Mouse (Mus musculus) kidney, adult 2 months (tissue): ENCODE measurements around the gene Cxcl17. TPM values are rescaled to one million over a fixed set of nuclear protein-coding genes. Genes with fewer than 3 reads are reported as not detected.
A peak's percentile ranks its signal among the peaks of the same experiment; 100 is the strongest.

ENCODE experiments used
- DNase-seq: peaks from one replicate; pipeline ENCODE4 v3.0.0; 2021
- H3K27ac ChIP-seq: fragments of 200-500 bp; 2 replicates; pipeline ENCODE4 v1.5.1; 2012; ENCODE audit warnings: low read depth, low read length, control low read depth, inconsistent platforms; ENCODE audit not compliant: insufficient read depth
- H3K27me3 ChIP-seq: fragments of 200-500 bp; replicated peaks from 2 replicates; pipeline ENCODE4 v1.6.1; 2012; ENCODE audit warnings: mild to moderate bottlenecking, moderate library complexity, low read length, inconsistent platforms; ENCODE audit not compliant: control insufficient read depth, insufficient read depth
- H3K36me3 ChIP-seq: fragments of 200-500 bp; 2 replicates; pipeline ENCODE4 v1.6.1; 2012; ENCODE audit warnings: mild to moderate bottlenecking, moderate library complexity, low read length, inconsistent platforms; ENCODE audit not compliant: control insufficient read depth, insufficient read depth
- H3K4me1 ChIP-seq: fragments of 200-500 bp; 2 replicates; pipeline ENCODE4 v1.6.1; 2011; ENCODE audit warnings: low read length; ENCODE audit not compliant: control insufficient read depth, insufficient read depth
- H3K4me3 ChIP-seq: fragments of 200-500 bp; 2 replicates; pipeline ENCODE4 v1.5.1; 2011; ENCODE audit warnings: mild to moderate bottlenecking, low read depth, low read length, control low read depth; ENCODE audit not compliant: insufficient read depth
- CTCF ChIP-seq: fragments of 200-500 bp; conservative IDR thresholded peaks from 2 replicates; pipeline ENCODE4 v1.5.1; 2011; ENCODE audit warnings: low read depth, mild to moderate bottlenecking, control low read depth, low read length, moderate library complexity, mixed read lengths; ENCODE audit not compliant: insufficient read depth, insufficient read length
- POLR2A ChIP-seq: fragments of 200-500 bp; IDR thresholded peaks from one replicate; pipeline ENCODE4 v1.6.1; 2011; ENCODE audit warnings: low read depth, low read length, control low read depth
- WGBS: fragments of 180-500 bp; shearing (Covaris S2); methylation state at CpG from one replicate; pipeline ENCODE4 v1.1.7; 2018; 5-methylcytosine and 5-hydroxymethylcytosine counted together
- polyA plus RNA-seq: library from polyadenylated mRNA; depleted of rRNA; stranded (reverse); fragments of >200 nt; gene quantifications from 2 replicates; pipeline ENCODE4 v1.2.3, GENCODE M21; 2012

The Cxcl17 gene
- polyA plus RNA-seq, 1 experiment = 0.11 TPM

DNA sequence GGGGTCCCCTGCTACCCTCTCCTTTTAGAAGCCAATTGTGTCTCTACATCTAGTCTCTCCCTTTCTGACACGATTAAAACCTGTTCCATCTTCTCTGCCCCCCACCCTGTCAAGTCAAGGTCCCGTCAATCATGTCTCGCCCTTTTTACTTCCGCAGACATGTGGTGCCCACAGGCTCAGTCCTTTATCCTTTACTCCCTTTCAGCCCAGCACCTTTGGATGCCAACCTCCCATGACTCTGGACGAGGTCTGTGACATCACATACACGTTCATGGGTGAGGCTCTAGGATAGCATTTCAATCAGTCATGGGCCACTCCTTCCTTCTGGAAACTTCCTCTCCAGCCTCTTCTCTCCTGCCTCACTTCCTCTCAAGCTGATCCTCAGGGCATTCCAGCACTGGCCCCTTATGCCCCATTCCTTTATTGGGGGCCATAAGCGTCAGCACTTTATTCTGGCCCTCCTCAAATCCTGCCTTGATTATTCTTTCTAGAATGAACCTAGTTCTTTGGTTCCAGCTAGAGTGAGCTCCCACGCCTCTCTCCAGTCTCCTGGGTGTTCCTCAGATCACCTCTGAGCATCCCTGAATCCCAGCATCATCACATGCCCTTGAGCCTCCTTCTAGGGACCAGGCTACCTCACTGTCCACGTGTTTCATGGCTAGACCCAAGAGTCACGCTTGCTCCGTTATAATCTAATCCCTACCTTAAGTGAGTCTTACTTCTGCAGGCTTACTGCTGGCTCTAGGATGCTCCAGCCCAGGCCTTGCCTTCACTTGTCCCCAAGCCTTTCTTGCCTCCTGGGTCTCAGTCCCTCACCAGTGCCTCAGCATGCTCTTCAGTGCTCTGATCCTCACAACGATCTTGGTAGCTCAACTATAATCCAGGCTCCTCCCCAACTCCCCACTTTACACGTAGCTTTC lies 34.2 kb downstream of the Cxcl17 start:
- WGBS = 86% methylated on average over 13 of the region's 13 CpGs
- no peak overlapping the region for H3K4me3 ChIP-seq
- DNase-seq = no peak
- TF ChIP-seq CTCF = no peak
- H3K4me1 ChIP-seq = no peaks in the 10 kb centered on the region; the same call in 1 of the 2 replicates
- no peak overlapping the region for H3K27ac ChIP-seq
- no peaks in the 10 kb centered on the region for H3K36me3 ChIP-seq
- no peaks in the 10 kb centered on the region for H3K27me3 ChIP-seq

DNA sequence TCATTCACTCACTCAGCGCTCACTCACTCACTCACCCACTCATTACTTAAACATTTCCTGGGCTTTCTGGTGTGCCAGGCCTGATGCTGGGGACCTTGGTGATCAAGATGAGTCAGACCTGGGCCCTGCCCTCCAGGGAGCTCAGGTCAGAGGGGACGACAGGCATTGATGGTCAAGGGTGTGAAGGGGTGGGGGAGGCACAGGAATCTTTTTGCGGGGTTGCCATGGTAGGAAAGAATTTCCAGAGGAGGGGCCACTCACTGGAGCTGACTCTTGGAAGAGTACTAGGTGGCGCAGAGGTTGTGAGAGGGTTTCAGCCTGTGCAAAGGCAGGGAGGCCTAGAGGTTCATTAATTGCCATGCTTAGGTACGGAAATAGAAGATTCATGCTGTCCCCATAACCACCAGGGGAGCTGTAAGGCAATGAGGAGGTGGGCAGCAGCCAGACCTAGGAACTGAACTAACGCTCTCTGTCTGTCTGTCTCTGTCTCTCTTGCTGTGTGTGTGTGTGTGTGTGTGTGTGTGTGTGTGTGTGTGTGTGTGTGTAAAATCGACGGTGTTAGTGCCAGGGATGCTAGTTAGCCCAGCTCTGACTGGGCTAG lies 35.5 kb downstream of the Cxcl17 start:
- no peaks in the 10 kb centered on the region; the same call in 1 of the 2 replicates for H3K4me1 ChIP-seq
- H3K4me3 ChIP-seq = no peak overlapping the region
- H3K27ac ChIP-seq = no peak overlapping the region
- WGBS = 59% methylated on average over 8 of the region's 8 CpGs
- H3K36me3 ChIP-seq = no peaks in the 10 kb centered on the region
- TF ChIP-seq POLR2A = no peak
- 0 out of 2 replicates have a peak, but pooled peaks have one; percentile 23 for TF ChIP-seq CTCF
- no peak for DNase-seq
- no peaks in the 10 kb centered on the region for H3K27me3 ChIP-seq

DNA sequence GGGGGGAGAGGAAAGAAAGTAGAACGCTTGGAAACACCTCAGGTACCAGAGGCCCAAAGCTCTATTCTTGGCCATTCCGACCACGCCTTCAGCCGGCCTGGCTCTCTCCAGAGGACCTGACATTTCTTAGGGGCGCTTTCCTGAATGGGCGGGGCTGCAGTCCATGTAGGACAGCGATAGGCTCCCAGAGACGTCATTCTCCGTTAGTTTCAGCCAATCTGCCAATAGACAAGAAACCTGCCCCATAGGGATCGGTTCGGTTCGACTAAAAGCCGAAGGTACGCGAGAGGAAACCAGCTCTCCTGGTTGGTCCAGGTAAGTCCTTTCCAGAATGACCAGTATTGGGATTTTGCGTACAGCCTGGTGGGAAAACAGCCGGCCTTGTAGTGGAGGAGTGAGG lies 36.1 kb downstream of the Cxcl17 start:
- no peaks in the 10 kb centered on the region for H3K36me3 ChIP-seq
- no peak overlapping the region for H3K27ac ChIP-seq
- TF ChIP-seq CTCF = no peak
- TF ChIP-seq POLR2A = no peak
- no peaks in the 10 kb centered on the region; the same call in 1 of the 2 replicates for H3K4me1 ChIP-seq
- peak; percentile 95 for DNase-seq
- H3K4me3 ChIP-seq = peak overlapping the region; percentile 24
- WGBS = 11% methylated on average over 17 of the region's 17 CpGs
- no peaks in the 10 kb centered on the region for H3K27me3 ChIP-seq

DNA sequence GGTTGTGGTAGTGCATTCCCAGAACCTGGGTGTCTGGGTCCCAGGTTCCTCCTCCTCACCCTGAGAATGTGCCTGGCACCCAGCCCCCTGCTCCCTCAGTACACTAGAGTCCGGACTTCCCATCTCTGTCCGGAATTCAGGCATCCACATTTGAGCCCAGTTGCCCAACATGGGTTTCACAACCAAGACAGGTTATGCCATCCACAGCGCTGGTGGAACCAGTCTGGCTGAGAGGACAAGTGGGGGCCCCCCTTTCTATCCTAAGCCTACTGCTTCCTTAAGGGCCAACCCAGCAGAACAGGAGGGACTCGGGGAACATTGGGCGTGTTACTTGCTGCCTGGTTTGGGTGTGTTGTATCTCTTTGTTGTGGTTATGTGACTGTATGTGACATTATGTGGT lies 40.2 kb downstream of the Cxcl17 start:
- DNase-seq = no peak
- Histone ChIP-seq H3K36me3 (no peaks in the 10 kb centered on the region), H3K4me3 (no peak overlapping the region), H3K27me3 (no peaks in the 10 kb centered on the region), H3K4me1 (no peaks in the 10 kb centered on the region), H3K27ac (no peak overlapping the region)
- TF ChIP-seq POLR2A = no peak
- no peak for TF ChIP-seq CTCF
- WGBS = 87% methylated on average over 5 of the region's 5 CpGs

DNA sequence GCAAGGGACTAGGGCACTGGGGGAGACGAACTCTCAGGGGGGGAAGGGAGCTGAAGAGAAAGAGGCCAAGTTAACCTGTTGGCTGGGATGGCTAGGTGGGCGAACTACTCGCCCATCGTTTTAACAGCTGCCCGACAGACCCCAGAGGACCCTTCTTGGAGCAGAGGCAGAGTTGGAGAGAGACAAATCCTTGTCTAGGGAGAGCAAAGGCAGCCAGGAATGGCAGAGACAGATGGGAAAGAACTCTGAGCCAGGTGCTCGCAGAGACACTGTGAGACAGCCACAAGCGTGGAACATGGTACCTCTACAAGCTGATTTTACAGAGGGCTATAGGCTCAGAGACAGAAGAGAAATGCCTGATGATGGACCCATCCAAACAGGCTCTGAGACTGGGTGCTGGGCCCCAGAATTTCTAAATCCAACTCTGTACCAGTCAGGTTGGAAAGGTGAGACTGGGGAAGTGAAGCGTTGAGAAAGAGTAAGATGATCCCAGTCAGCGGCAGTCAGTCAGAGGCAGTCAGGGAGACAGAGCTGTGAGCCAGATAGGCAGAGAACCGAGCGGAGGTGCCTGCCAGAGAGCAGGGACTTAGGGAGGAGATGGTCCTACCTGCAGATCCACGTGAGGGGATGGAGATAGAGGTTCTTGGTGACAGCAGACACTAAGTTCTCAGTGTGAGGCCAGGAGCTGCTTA lies 43.5 kb downstream of the Cxcl17 start, which contains the start of gene Cnfn:
TSS of gene Cnfn (minus strand) at position 667 of the 692 bp plus-strand sequence.
- no peaks in the 10 kb centered on the region for H3K27me3 ChIP-seq
- H3K4me3 ChIP-seq = no peak within 1 kb of the TSS
- H3K27ac ChIP-seq = no peak within 1 kb of the TSS
- 51% methylated on average over 12 of the region's 12 CpGs for WGBS
- DNase-seq = no peak
- TF ChIP-seq CTCF (no peak), POLR2A (no peak)
- H3K36me3 ChIP-seq = no peaks in the 10 kb centered on the region
- H3K4me1 ChIP-seq = no peaks in the 10 kb centered on the region

DNA sequence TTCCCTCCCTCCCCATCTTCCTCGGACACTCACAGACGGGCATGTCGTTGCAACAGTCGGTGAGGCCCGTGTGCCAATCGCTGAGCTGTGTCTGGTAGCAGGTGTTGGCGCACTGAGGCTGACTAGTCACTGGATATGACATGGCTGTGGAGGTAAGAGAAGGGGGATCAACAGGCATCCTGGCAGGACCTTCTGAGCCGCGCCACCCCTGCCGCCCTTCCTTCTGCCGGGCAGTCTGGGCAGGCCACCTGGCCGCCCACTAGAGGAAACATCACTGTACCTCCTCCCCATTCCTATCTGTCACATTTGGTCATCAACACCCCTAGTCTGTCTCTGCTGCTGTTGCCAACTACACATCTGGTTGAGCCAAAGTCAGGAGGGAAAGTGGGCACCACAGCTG lies 44.4 kb downstream of the Cxcl17 start:
- no peaks in the 10 kb centered on the region for H3K36me3 ChIP-seq
- H3K4me3 ChIP-seq = no peak overlapping the region
- no peaks in the 10 kb centered on the region for H3K4me1 ChIP-seq
- DNase-seq = no peak
- 24% methylated on average over 12 of the region's 12 CpGs for WGBS
- no peaks in the 10 kb centered on the region for H3K27me3 ChIP-seq
- no peak for TF ChIP-seq POLR2A
- TF ChIP-seq CTCF = no peak
- no peak overlapping the region for H3K27ac ChIP-seq

DNA sequence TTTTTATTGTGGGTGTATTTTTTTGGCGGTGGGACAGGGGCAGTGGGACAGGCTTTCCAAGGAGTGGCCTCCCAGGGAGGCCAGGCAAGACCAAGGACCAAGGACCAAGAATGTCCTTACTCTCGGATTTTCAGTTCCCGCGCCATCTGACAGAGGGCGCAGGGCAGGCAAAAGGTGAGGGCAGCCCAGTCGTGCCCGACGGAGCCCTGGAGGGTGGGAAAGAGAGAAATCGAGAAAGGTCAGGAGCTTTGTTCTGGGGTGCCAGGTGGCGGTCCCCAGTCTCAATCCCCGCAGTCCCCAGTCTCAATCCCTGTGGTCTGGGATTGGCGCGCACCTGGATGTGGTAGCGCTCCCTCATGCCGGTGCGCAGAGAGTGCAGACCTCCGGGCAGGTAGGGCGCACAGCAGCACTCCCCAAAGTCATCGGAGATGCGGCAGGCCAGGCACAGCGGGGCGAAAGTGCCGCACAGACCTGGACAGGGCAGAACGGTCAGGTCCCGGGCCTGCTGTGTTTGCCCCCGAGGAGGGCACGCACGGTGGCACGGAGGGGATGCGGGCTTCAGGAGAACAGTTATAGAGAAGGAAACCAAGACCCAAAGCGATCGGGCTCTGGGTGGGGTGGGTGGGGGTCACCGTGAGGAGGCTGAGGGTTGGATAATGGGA lies 44.9 kb downstream of the Cxcl17 start:
- no peak for TF ChIP-seq POLR2A
- TF ChIP-seq CTCF = peak; percentile 68
- Histone ChIP-seq H3K36me3 (no peaks in the 10 kb centered on the region), H3K27ac (no peak overlapping the region), H3K27me3 (no peaks in the 10 kb centered on the region), H3K4me3 (no peak overlapping the region), H3K4me1 (no peaks in the 10 kb centered on the region)
- 4% methylated on average over 33 of the region's 33 CpGs for WGBS
- DNase-seq = peak; percentile 55
